Mouse (Mus musculus) 3134 (cell line): Measurements from ENCODE around the gene Atrnl1.
"Not testable (repeated sequence)": the region's sequence is repeated elsewhere in the genome, so short reads cannot be mapped to it uniquely, and the experiment has no call there.

ENCODE experiments used
- DNase-seq: peaks from one replicate; pipeline ENCODE4 v3.0.0-alpha.2; 2011; ENCODE audit warnings: low spot score; ENCODE audit not compliant: insufficient read length; ENCODE audit errors: extremely low read depth

The Atrnl1 gene

DNA sequence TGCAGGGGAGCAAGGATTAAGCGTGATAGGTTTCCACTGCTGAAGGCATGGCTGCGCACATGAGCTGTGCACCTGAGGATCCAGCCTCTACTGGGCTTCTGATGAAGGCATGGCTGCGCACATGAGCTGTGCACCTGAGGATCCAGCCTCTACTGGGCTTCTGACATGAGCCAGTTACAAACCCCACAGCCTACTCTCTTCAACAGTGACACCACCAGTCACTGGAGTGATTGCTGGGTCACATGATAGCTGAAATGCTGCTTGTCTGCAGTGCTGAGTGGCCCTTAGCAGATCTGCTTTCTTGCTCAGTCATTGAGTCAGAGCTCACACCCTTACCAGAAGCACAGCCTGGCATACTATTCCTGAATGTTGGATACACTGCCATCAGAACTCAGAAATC, 68.6 kb downstream of the Atrnl1 start:
- DNase-seq = no peak

DNA sequence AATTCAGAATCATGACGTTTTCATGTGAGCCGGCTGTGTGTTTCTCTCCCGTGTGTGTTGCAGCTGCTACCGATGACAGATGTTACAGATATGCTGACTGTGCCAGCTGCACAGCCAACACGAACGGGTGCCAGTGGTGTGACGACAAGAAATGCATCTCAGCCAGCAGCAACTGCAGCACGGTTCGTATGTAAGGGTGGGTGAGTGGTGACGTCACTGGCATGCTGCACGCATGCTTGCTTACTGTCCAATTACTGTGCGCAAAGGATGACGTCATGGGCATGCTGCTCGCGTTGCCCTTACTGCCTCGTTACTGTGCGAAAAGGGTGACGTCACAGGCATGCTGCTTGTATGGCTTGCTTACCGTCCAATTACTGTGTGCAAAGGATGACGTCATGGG, 75.8 kb downstream of the Atrnl1 start:
- DNase-seq = no peak

DNA sequence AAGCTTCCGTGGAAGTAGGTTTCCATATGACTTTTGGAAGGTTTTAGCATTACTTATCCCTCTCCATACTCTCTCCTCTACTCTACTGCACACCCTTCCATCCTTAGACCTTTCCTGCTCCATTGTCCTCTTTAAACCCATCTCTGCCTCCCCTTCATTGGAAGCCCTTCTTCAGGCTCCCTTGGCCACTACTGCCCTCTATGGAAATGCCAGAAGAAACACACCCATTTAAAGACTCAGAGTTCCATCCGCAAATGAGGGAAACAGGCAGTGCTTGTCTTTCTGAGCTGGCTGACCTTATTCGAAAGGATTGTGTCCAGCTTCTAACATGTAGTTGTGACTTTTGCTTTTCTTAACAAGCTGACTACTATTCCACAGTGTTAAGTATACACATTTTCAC, 81.7 kb downstream of the Atrnl1 start:
- no peak for DNase-seq

DNA sequence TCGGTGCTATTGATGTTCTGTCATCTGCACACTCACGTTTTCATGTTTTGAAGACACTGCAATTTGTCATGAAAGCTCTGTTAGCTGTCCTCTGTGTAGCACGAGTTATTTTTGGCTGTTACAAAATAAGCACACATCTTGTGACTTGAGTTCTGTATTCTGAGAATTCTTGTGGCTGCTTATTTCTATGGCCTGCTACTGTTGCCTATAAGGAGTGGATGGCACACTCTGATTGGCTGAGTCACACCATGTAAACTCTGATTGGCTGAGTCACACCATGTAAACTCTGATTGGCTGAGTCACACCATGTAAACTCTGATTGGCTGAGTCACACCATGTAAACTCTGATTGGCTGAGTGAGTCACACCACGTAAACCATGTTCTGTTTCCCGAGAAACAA, 85.9 kb downstream of the Atrnl1 start:
- DNase-seq = not testable (repeated sequence)

DNA sequence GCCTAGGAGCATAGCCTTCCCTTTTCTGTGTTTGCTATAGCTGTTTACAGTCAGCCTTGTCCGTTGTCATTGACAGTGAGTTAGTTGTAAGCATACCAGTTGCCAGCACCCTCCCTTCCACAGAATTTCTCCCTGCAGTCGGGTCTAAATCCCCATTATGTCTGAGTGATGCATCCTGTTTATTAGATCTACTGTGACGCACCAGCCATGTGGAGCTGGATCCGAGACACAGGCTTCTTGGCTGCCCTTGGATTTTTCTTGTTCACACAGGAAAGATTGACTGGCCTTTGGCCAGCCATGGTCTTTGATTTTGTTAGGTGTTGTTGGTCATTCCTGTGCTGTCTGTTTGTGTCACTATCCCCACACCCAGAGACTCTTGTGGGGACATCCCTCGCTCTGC, 102.3 kb downstream of the Atrnl1 start:
- no peak for DNase-seq

DNA sequence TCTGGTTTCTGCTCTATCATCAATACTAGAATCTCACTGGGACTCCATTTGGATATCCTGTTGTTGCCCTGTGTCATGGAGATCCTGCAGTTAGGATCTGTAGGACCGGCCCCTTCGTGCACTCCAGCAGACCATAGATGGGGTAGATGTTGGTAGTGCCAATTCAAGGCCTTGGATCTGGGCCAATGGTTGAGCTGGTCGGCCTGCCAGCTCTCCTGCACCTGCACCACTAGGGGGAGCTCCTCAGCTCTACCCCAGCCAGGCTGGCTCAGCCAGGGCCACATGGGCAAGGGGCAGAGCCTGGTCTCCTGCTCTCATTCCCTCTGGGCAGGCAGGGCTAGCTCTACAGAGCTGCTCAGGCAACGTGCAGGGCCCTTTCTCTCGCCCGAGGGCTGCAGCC, 114.1 kb downstream of the Atrnl1 start:
- DNase-seq = peak; percentile 47

DNA sequence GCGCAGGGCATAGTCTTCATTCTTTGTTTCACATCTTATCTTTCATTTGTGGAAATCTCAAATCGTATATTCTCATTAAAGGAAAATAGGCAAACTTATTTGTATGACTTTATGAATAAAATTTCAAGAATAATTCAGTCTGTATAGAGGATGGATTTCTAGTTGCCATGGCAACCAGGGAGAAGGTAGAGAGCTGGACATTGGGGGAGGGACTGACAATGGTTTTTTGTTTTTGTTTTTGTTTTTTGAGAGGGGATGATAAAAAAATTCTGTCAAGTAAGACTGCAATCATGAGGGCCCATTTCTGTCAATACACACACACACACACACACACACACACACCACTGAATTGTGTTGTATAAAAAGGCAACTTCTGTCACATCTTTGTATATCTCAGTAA, 114.5 kb downstream of the Atrnl1 start:
- DNase-seq = no peak

DNA sequence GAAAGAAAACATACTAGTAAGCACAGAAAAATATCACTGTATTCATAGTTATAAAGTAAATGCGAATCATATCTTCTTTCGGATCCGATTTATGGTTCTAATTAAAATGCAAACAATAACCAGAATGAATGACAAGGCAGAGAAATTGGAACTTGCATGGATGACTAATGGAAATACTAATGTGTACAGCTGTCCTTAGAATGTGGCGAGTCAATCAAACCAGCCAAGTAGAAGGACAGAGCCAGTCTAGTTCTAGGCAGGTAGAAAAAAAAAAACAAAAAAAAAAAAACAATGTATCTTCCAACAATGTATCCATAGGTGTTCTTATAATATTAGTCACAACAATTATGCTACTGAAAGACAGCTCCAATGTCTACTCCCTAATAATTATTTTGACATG, 116.2 kb downstream of the Atrnl1 start:
- DNase-seq = no peak

DNA sequence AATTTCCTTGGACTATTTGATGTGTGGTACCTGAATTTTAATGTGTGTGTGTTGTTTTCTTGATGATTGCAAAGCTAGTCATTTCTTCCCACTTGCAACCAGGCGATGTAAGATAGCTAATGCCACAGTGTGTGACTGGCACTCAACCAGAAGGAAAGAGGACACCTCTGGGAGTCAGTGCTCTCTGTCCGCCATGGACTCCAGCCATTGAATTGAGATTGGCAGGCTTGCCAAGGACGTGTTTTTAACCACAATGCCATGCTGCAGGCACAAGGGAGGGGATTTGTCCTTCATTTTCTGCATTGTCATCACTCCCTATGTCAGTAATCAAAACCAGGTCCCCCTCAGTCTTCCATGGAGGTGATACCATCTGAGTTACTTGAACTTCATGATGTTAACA, 126.6 kb downstream of the Atrnl1 start:
- no peak for DNase-seq

DNA sequence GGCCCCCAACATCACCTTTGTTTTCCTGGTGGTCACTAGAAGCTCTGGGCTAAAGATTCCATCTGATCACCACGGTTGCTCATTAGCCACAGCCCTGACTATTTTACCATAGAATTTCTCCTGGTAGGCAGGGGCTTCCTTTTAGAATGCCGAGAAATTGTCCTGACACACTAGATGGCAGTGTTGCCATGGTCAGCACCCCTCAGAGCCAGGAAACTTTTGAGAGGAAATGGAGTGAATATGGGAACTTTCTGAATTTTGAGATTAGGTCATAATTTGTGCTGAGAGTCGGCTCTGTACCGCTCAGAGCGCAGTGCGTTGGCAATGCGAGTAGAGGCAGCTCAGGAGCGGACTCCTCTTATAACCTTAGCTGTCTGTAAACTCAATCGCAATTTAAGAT, 134.7 kb downstream of the Atrnl1 start:
- no peak for DNase-seq

DNA sequence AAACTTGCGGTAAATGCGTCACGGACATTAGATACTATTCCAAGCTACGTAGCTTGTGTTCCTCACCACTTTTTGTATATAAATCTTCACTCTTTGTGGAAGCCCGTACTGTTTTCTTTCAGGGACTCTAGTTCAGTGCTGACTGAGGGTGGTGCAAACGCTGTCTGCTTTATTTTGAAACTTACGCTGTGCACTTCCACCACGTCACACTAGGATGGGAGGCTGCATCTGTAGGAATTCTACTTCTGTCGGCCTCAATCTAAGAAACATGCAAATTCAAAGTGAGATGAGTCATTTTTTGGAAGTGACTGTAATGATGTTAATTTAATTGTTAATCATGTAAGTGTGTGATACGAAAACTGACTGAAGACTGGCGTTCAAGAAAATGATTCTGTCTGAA, 135.7 kb downstream of the Atrnl1 start:
- DNase-seq = no peak

DNA sequence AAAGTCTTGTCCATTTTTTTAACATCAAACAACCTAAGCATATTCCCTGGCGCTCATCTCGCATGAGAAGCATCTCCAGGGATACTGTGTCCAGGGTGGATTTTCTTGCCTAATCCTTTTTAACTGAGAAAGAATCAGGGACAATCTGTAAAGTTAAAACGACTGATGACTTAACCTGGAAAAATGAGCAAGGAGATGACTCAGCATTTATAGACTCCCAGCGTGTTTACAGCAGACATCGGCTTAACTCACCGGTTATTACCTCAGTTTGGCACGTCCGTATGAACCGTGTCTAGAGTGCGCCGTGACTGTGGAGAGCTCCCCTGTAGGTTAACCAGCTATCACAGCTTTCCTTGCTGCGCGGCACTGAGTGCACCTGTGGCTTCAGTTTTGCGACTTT, 141.4 kb downstream of the Atrnl1 start:
- no peak for DNase-seq

DNA sequence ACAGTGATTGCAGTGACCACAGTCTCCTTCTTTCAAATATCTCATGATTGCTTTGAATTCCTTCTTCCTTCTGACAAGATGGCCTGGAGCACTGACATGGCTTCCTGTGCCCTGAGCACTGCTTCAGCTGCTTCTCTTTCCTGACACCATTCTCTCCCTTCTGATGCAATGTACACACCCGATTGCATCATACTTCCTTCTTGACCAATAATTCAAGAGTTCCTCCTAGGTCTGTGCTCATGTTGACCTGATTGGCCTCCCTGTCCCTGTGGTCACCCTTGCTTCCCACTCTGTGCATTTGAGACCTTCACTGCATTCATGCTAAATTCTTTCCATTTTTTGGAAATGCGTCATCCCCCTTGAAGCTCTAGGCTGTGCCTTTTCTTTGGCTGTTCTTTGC, 151.7 kb downstream of the Atrnl1 start:
- peak; percentile 82 for DNase-seq

DNA sequence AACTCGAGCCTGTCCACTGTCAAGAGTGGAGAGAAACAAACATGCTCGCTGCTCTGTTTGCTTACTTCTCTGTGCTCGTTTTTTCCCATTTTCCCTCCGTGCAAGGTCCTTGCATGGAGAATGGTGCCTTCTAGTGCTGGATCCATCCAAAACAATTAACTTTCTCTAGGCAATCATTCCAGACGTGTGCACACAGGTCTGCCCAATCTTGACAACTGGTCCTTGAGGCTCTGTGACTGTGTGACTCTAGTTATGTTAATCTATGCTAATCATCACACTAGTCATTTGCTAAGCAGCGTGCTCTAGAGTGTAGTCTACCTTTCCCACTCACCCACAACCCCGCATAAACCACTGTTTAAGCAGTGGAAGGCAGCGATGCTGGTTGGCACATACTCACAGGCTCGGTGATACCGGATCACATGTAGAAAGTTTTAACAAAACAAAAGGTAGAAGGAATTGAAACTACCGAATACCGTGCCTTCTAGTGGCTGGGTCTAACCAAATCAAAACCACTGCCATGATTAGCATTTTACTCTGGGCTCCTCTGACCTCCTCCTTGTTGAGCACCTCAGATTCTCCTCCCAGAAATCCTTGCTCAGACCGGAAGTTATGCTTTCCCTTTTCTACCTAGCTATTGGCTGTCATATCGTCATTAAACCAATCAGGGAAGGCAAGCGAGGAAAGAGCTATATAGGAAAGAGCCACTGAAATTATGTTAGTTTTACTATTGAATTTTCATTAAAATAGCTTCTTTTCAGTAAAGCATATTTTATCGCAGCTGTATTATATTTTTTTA, 153.9 kb downstream of the Atrnl1 start:
- no peak for DNase-seq

DNA sequence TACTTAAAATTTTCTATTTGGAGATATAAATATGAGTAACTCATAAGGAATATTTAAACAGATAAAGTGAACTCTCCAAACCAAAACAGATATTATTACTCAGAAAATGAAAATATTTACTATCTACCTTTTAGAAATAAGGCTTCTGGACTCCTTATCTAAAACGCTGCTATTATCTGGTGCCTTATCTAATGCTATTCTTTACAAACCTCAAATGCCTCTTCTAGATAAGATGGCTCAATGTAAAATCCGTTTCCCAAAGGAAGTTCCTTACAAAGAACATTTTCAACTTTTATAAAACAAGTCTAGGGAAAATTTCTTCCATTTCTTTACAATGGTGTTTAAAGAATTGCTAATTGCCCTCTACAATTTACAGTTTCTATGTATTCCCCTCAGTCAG, 156.2 kb downstream of the Atrnl1 start:
- no peak for DNase-seq

DNA sequence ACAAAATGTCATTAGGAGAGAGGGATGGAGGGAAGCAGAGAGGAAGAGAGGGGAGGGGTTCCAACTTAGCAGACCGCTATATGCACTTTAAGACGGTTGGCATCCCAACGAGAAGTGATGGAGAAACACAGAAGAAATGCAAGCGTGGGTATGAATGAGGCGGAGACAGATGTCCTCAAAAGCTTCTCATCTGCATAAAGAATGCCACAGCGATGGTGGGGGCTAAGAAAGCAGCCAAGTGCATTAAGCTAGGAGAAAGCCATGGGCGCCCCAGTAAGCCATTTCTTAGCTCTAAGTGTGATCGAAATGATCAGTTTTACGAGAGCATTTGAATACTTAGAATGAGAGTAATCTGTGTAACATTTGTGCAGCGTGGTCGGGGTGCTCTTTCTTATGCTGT, 157.8 kb downstream of the Atrnl1 start:
- no peak for DNase-seq

DNA sequence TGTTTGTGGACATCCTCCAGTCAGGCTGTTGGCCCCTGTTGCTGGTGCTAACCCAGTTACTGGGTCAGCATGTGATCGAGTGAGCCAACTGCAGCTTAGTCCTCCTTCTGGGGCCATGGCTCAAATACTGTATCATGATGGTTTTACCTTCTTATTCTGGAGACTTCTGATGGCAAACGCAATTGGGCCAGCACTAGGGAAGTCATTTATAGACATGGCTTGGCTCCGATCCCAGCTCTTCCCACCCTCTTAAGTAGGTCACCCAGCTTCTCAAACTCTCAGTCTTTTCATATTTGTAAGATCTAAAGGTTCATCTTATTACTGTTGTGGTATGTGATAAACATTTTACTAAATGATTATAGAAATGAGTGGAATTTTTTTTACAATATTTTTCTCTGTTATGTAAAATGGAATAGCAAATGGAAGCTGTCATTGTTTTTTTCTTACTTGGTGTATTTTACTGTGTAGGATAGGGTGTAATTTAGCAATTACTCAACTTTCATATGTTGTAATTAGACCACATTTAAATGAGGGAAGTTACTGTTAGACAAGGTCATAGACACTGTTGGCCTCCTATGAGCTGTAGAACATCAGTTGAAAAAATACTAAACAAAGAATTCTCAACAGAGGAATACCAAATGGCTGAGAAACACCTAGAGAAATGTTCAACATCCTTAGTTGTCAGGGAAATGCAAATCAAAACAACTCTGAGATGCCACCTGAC, 171.7 kb downstream of the Atrnl1 start:
- no peak for DNase-seq

DNA sequence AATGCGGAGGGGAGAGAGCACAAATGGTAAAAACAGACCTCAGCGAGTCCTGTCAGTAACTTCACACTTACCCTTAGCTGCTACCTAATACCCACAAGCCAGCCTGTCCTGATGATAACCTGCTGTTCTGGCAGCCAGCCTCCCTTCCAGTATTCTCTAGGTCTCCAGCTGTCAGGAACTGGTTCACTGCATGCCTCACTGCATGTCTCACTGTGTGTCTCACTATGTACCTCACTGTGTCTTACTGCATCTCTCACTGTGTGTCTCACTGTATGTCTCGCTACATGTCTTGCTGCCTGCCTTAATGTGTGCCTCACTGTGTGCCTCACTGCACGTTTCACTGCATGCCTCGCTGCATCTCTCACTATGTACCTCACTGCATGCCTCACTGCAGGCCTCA, 175.9 kb downstream of the Atrnl1 start:
- DNase-seq = no peak

DNA sequence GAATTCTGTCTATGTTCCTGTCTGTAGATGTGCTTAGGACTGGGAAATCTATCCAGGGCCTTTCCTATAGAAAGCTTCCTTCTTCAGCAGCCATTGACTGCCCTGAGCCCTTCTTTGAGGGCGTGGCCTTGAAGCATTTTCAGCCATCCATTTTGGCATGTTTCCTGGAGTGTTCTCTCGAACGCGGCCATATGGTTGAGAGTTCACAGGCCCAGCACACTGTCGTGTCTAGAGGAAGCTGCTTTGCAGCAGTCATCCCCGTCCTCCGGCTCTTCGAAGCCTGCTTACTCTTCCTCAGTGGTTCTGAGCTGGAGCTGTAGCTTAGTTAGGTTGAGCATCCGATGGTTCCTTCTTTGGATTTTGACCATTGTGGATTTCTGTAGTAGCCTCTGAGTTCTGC, 191.4 kb downstream of the Atrnl1 start:
- DNase-seq = no peak

DNA sequence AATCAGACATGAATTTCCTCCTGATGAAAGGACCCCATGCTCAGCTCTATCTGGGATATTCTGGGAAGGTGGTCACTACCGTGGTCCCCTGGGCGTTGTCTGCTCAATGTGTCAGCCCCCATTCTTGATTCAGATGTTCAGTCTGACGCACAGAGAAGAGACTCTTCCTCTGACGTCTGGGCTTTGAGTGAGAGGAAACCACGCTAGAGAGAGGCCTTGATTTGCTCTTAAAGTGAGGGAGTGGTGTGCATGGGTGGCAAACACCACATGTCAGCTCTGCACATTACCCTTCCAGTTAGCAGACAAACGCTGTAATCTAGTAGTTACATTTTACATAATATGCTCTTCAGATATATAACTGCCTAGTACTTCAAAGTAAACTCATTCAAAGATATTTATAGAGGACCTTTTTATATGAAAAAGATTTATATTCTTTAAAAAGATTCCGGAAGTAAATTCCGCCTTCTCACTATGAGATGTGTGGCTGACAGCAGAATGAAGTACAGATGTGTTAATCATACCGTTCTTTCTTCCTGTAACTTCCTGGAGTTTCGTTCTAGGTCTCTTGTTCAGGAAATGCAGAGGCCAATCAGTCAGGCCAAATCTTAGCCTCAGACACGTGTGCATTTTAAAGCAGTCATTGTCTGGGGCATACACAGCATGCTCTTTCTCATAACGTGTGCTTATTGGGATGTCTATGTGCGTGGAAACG, 192.1 kb downstream of the Atrnl1 start:
- no peak for DNase-seq

DNA sequence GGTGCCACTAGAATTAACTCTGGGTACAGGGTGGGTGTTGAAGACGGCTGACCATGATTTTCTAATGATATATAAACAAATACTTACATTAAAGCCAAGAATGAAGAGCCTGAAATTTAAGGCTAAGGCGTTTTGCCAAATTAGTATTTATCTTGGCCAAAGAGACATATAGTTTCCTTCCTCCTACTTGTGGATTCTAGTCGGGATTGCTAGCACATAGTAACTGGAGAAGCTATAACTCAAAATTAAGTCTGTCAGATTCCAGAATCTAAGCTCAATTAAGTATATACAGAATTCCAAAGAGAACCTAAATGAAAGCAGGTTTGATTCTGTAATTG, 192.6 kb downstream of the Atrnl1 start:
- no peak for DNase-seq

DNA sequence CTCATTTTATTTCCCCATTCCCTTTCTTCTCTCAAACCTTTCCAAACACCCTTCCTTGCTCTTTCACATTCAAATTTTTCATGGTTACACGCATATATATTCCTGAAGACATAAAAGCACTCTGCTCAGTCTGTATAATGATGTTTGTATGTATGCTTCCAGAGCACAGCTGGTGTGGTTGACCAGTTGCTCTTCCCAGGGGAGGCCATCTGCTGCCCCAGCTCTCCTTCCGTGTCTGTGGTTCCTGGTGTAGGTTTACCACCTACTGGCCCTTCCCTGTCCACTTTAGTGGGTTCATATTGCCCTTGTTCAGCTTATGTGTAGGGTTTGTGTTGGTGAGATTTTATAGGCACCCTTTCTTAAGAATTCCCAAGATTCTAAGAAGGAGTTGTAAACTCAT, 197.5 kb downstream of the Atrnl1 start:
- DNase-seq = no peak
